Mouse (Mus musculus) left cerebral cortex, postnatal 14 days (tissue): ENCODE data around the gene Nt5e. TPM values are rescaled to one million over a fixed set of nuclear protein-coding genes. Genes with fewer than 3 reads are reported as not detected.

Source experiments
- DNase-seq, 2 experiments: peaks; one replicate each; pipeline ENCODE4 v3.0.0; 2021 to 2022; ENCODE audit warnings: low spot score in 2 of 2, mixed read lengths in 1 of 2
- intact Hi-C: fragments of 180-260 bp; cut with DNase I; formaldehyde crosslinking; loops from one replicate; pipeline ENCODE4 v1.15.1; 2025
- total RNA-seq, 2 experiments: library from RNA; stranded (reverse); gene quantifications; 2 replicates each; pipeline ENCODE4 v1.2.3; 2021

Nt5e gene
- total RNA-seq, 2 experiments from 2014 or later = 3.2 to 6.5 TPM

- no peak for DNase-seq
- intact Hi-C loops = no loop called here
Measured at GRCm38 (mm10) chr9:88340819-88341218, 13.8 kb downstream of the Nt5e start.

- no peak for DNase-seq
- intact Hi-C loops = no loop called here
Measured at GRCm38 (mm10) chr9:88342241-88342640, 15.2 kb downstream of the Nt5e start.

- intact Hi-C loops = no loop called here
Measured at GRCm38 (mm10) chr9:88342701-88343100, 15.7 kb downstream of the Nt5e start.

DNA sequence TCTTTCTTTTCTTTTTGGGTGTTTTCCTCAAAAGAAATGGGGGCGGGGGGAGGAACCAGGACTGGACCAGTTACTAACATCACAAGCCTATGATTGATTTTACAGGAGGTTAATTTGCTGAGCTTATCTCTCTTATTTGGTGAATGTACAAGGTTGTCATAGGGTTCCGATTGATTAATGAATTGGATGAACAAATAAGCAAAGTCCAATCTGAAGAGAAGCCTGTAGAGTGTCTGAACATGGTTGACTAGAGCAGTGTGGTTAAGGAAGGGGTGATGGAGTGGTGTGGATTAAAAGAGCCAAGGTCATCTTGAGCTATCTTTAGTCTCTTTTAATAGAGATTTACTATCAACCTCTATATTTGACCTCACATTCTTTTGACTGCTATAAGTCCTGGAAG, 17.4 kb downstream of the Nt5e start:
- intact Hi-C loops = no loop called here
- DNase-seq = no peak

More at GRCm38 (mm10) chr9:88342701-88343100, 15.7 kb downstream of the Nt5e start:
- peak; percentile 40 to 69 for DNase-seq

DNA sequence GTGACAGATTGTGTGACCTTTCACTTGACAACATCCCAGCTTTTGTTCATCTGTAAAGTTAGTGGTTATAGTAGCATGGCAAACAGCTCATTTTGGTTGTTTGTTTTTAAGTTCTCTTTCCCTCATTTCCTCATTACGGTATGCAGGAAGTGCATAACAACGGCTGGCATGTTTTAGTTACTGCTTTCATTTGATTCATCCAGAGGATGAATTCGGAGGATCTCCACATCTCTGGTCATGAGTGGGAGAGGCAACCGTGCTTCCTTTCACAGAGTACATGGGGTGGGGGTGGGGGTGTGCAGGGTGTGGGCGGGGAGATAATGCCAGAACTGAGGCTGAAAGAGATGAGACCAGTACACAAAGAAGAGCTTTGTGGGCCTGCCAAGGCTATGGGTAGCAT, 19.9 kb downstream of the Nt5e start:
- intact Hi-C loops = no loop called here
- DNase-seq = peak in 1 of 2 experiments; percentile 18

DNA sequence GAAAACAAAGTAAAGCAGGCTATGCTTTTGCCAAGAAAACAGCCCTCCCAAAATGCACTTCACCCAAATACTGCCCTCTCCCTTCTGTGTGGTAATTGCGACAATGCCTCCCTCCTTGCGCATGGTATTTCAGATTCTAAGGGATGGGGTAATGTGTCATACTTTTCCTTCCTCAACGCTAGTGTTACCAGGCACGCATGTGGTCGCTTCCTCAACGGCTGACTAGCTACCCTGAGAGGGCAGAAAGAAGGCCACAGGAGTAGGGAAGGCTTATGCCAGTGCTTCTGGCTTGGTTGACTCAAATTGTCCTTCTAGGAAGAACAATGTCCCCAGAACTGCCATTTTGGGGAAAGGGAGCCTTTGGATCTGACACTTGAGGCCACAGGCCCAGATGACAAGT, 21.6 kb downstream of the Nt5e start:
- intact Hi-C loops = no loop called here
- no peak for DNase-seq

- intact Hi-C loops = no loop called here
- no peak for DNase-seq
Measured at GRCm38 (mm10) chr9:88350317-88350716, 23.3 kb downstream of the Nt5e start.

DNA sequence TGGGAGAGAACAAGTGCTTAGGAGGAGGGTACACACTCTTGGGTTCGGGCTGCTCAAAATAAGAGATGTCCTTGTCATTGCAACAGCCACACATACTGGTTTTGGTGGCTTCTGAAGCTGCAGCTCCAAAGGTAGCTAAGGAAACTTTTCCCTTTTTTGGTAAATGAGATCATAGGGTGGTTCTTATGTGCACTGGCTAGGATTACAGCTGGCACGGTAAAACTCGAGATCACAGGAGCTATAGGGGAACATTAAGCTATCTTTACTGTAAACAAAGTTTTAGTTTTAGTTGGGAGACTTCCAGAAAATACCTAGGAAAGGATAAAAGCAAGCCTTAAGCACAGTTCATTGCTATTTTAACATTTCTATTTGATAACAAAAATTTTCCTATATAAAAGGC, 24.2 kb downstream of the Nt5e start:
- no peak for DNase-seq
- intact Hi-C loops = no loop called here

DNA sequence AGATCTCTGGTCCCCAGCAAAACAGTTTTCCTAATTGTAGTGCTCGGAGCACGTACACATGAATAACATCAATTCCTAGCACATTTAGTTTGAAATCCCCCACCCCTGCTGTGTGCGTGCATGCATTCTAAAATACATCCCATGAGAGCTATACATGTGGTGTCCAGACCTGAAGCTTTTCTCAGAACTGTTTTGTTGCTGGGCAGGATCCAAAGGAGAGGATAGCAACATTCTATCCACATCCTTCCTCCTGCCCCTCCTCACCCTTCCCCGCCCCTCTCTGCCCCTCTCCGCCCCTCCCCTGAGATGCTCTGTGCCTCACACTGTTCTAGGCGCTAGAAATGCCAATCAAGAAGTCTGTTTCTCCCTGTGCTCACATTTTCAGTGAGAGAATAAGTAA, 25.7 kb downstream of the Nt5e start:
- intact Hi-C loops = no loop called here
- DNase-seq = no peak

DNA sequence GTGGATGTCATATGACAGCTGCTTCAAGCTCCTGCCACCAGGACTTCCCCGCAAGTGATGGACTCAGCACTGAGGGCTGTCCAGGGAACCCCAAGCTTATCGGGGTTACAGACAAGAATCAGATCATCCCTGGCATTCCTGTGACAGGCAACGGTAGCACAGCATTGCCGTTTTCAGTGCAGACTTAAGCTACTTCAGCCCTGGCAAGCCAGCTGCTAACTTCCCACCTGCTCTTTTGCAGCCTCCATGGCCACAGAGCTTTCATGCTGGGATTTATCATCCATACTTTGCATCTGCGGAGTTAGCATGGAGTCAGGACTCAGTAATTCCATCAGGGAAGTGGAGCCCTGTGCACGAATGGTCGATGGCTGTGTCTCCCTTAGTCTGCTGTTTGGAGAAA, 26.5 kb downstream of the Nt5e start:
- no peak for DNase-seq
- intact Hi-C loops = no loop called here

DNA sequence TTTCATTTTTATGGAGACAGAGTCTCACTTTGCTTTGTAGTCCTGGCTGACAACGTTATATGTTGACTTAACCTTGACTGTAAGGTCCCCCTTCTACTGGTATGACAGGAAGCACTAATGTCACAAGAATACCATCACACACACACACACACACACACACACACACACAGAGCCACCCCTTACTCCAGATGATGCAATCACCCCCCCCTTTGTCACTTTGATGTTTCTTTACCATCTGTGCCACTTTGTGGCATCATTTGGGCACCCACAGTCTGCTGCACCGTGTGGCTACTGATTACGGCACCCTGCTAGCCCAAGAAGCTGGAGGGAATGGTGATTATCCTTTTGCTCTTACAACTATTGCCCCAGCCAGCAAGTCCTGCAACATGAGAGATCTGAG, 30.2 kb downstream of the Nt5e start:
- intact Hi-C loops = no loop called here
- no peak for DNase-seq

GRCm38 (mm10) chr9:88359140-88359539, 32.1 kb downstream of the Nt5e start:
- intact Hi-C loops = no loop called here
- DNase-seq = no peak

- intact Hi-C loops = no loop called here
- no peak for DNase-seq
Measured at GRCm38 (mm10) chr9:88361211-88361909, 34.4 kb downstream of the Nt5e start.

GRCm38 (mm10) chr9:88362055-88362850, 35.3 kb downstream of the Nt5e start:
- intact Hi-C loops = no loop called here
- DNase-seq = no peak

- DNase-seq = no peak
- intact Hi-C loops = no loop called here
Measured at GRCm38 (mm10) chr9:88363102-88363501, 36.1 kb downstream of the Nt5e start.

DNA sequence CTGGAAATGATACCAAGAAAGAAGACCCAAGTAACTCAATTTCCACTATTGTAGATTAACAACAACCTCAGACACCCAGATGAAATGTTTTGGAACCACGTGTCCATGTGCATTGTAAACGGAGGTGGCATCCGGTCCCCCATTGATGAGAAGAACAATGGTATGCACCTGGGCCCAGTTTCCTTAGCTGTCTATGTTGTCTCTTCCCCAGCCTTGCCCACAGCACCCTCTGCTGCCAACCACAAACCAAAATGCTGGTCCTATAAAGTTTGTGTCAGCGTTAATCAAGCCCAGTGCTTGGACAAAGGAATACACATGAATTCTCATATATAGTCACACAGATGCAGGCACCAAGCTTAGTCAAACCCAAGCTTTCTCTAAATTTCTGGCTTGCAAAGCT, 39.3 kb downstream of the Nt5e start:
- no peak for DNase-seq
- intact Hi-C loops = loop anchor here (2.0 kb wide), 1 partner anchor 126 kb away; no protein-coding TSS in a partner anchor

DNA sequence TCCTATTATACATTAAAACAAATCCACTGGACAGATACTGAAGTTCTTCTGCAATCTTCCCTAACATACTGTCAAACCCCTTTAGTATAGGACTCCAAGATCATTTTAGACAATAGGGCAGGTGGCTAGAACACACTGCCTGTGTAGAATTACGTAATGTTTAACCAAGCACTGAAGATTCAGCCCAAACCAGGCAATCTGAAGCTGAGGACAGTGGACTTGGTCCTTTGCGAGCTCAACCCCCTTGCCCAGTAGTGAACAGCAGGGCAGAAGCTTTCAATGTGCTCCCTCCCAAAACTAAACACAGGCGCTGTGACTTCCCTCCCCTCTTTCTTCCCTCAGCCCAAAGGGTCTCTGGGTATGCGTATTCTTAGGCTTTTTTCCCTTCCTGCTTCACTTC, 39.8 kb downstream of the Nt5e start:
- intact Hi-C loops = loop anchor here (2.0 kb wide), 1 partner anchor 126 kb away; no protein-coding TSS in a partner anchor

DNA sequence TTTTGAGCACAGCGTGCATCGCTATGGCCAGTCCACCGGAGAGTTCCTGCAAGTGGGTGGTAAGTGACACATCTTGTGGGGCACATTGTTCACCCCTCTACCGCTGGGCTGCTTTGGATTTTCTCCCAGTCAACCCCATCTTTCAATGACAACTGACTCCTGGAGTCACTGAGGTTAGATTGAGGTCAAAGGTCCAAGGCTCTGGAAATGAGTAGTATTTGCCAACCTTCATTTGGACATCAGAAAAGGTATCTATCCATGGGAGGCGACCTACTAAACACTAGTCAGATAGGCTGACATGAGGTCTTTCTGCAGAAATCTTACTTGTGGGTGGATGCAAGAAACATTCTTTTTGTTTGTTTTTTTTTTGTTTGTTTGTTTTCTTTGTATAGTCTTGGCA, 40.3 kb downstream of the Nt5e start:
- intact Hi-C loops = loop anchor here (2.0 kb wide), 1 partner anchor 127 kb away; no protein-coding TSS in a partner anchor
- no peak for DNase-seq

More for the DNA sequence above, 39.8 kb downstream of the Nt5e start:
- no peak for DNase-seq

- intact Hi-C loops = loop anchor here (2.0 kb wide), 1 partner anchor 127 kb away; no protein-coding TSS in a partner anchor
- DNase-seq = no peak
Measured at GRCm38 (mm10) chr9:88367751-88368150, 40.8 kb downstream of the Nt5e start.

DNA sequence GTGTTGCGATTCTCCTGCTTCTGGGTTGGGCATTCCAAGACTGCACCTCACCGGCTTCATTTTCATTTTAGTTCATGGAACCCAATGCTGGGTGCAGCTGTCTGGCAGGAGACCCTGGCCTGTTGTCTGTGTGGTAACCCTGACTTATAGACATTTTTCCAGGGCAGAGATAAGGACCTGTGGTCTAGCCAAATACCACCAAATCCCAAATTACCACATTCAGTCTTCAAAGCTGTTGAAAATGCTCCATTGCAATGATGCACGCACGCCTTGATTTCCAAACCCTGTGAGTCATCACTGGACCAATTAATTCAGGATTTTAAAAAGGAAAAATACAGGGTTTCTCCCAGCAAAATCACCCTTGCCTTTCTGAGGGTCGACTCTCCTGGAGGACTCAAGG, 41.5 kb downstream of the Nt5e start:
- no peak for DNase-seq
- intact Hi-C loops = no loop called here

GRCm38 (mm10) chr9:88369666-88370065, 42.7 kb downstream of the Nt5e start:
- intact Hi-C loops = no loop called here
- DNase-seq = no peak
